Mouse (Mus musculus) bone marrow macrophage, adult 2 months (primary cell): ENCODE measurements around the gene Supt4a.

ENCODE experiments used
- CTCF ChIP-seq: IDR thresholded peaks from 2 replicates; pipeline ENCODE4 v1.5.1; 2012; ENCODE audit warnings: low read depth, mild to moderate bottlenecking, low read length, moderate library complexity
- POLR2A ChIP-seq: IDR thresholded peaks from 2 replicates; pipeline ENCODE4 v1.6.1; 2012; ENCODE audit warnings: mild to moderate bottlenecking, low read depth, low read length, borderline replicate concordance

DNA sequence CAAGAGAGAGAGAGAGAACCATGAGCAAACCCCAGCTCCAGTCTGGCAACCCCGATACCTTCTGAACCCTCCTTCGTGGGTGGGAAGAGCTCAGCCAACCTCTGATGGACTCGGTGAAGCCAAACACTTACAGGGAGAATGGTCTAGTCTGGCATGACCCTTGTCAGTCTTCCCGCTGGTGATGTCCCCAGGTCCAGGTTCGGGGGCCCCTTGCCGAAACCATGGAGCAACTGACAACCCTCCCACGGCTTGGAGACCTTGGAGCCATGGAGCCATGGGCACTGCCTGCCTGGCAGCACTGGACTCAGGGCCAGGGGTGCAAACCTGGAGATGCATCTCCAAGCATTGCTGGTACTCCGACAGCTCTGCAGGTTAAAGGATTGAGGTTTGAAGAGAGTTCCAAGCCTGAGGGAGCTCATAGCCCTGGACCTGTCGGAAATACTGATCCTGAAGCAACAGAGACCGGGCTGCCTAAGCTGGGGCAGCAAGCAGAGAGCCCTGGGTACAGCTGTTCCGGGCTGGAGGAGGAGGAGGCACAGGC is 23.9 kb downstream of the Supt4a start:
- TF ChIP-seq POLR2A (no peak), CTCF (no peak)
